Mouse (Mus musculus): ENCODE measurements at regions not wholly inside any gene's neighbourhood (a gene's known extent, or its start where the extent isn't known, plus 50 kb on each side); places are given as distances from the start of the nearest gene placed in this dataset.
A peak's percentile ranks its signal among the peaks of the same experiment; 100 is the strongest.

DNA sequence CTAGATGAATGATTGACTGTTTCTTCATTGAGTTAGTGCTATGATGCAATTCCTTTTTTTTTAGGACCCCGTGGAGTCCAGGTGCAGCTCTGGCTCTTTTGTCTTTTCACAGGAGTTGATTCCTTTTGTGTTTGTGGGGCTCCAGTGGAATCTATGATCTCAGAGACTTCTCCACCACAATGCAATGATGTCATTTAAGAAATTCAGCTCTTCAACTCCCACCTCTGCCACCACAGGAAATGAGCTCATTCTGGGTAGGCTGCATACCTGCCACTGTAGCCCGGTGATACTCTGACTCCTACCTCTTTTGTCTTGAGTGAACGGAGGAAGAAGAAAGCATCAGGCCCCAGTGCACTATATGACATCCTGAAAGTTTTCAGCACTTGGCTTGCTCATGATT, 173.8 kb downstream of the Slc30a10 start:
- no peak for DNase-seq

DNA sequence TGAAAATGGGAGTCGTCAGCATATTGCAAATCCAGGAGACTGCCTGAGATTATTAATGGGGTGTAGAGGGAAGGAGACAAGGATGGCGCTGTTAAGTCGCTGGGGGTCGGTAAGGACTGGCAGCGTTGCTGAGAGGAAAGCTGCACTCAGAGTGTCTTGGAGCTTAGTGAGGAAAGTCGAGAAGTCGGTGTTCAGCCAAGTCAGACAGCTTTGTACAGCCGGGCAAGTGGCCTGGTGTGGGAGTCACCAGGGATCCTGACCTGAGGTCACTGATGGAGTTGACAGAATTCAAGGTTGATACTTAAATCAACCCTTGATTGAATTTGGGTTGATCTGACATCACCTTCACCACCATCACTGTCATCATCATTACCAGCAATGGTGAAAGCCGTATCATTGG, 175.3 kb downstream of the Slc30a10 start:
- DNase-seq, result no peak

DNA sequence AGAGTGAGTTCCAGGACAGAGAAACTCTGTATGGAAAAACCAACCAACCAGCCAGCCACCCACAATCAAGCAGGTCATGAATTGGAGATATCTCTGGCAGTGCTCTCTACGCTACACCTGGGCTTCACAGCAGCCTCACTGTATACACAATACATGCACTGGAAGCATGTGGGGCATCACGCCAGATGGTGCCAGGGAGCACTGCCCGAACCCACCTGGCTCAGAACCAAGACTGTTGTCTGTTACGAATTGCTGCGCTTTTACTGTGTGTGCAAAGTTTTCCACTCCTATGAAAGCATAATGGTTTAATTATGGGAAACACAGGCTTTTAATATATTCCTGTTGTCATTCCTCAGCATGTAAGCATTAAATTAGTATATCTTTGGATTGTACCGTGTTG, 184.0 kb downstream of the Slc30a10 start:
- DNase-seq, result no peak

DNA sequence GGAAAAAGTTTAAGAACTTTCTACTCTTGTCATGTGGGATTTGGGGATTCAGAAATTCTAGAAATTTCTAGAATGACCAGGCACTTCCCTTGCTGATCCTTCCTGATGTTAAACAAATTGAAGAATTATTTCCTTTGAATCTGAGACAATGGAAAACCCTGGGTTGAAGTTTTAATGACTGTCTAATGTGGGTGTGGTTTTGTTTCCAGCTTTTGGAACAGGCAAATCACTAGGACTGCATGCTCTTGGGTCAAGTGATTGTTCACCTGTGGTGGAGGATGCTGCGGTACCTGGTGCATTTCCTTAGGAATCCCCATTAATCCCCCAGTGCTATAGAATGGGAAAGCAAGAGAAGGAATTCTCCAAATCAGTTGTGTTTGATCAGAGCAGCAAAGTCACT, 184.8 kb downstream of the Slc30a10 start:
- no peak for DNase-seq

DNA sequence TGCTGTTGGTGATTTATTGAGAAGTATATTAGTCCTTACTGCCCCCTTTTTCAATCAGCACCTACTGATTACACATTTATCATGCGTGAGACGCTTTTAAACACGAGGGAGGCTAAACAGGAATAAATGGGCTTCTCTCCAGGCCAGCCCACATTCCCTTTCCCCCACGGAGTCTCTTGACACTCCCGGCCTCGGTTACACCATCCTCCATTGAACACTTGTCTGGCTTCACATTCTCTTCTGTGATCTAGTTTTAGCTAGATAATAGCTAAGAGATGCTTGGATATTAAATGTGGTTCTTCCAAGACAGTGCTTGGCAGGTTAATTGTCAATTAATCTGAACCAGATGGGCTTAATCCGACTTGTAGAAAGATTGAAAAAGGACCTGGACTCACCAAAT, 189.4 kb downstream of the Slc30a10 start:
- no peak for DNase-seq

DNA sequence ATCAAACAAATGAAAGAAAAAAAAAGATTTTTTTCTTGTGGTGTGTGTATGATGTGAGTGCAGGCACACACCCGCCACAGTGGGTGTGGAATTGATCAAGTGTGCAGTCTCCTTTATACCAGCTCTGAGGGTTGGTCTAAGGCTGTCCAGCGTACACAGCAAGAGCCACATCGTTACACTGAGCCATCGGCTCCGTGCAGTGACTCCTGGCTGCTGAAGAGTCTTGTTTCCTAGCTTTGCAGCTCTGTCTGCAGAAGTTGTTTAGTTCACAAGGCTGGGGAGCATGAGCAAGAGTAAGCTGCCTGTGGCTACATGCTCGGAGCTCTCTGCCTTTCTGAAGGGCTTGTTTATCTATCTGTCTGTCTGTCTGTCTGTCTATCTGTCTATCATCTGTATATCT, 193.5 kb downstream of the Slc30a10 start:
- DNase-seq, result no peak

DNA sequence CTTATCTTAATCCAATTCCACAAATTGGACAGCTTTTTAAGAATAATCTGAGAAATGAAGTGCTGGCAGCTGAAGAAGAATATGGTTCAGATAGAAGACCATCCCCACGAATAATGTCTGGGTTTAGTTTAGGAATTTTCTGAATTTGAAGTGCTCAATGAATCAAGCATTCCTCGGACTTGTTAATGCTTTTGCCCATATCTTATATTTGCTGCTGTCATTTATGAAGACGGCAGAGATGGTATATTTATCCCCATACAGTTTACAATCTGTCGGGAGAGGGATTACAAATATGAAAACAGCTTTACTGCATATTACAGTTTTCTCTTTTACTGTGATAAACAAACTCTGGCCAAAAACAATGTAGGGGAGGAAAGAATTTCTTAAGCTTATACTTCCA, 194.3 kb downstream of the Slc30a10 start:
- no peak for DNase-seq

DNA sequence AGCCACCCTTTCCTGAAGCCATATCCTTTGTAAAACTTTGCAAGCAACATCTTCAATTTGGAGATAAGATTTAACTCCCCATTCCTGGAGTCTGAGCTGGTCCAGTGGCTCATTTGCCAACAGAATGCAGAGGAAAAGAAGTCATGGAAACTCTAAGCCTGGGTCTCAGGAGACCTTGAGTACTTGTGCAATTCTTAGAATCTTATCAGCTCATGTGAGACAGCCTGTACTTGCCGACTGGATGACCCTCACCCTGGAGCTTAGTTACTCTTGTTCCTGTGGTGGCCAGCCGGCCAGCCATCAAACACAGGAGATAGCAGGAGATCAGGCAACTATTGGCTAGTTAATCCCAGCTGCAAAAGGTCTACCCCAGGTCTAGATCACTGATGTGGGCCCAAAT, 196.3 kb downstream of the Slc30a10 start:
- DNase-seq, result no peak

DNA sequence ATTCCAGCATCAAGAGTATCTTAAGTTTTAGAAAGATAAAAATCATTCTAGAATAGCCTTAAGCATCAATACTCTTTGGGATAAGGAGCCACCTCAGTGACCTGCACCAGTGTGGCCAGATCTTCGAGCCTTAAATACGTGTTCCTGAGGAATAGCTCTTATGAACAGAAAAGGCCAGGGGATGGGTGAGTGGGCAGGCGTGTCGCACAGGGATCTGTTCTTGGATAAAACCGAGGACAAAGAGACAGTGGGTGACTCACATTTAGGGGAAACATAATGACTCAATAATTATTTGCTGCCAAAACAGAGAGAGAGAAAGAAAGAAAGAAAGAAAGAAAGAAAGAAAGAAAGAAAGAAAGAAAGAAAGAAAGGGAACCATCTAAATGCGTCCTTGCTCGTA, 200.4 kb downstream of the Slc30a10 start:
- no peak for DNase-seq

DNA sequence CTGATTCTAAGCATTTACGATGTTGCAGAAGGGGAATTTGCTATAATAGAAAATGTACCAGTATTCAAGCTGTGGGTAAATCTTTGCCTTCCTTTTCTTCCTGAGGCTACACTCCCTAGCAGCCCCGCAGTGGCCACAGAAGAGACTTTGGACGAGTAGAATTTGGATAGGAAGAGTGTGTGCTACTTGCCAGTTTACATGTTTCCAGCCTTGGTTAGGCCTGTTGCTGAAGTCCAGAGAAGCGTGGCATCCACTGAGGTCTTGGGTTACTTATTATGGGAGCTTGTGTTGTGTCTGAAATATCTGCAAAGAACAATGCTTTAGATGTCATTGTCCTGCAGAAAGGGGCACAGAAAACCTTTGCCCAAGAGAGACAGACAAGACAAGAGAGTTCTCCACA, 200.8 kb downstream of the Slc30a10 start:
- no peak for DNase-seq

DNA sequence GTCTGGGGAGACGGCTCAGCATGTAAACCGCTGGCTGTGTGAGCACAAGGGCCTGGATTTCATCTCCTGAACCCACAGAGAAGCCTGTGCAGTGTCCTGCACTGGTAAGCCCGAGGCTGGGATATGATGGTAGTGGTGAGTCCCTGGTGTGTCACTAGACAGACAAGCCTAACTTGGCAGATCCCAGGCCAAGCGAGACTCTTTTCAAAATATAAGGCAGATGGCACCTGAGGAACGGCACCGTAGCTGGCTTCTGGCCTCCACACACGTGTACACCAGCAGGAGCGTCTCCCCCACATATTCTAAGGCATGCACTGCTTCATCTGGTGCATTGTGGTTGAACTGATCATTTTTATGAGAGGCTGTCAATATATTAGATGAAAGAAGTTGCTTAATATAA, 202.6 kb downstream of the Slc30a10 start:
- DNase-seq, result no peak

DNA sequence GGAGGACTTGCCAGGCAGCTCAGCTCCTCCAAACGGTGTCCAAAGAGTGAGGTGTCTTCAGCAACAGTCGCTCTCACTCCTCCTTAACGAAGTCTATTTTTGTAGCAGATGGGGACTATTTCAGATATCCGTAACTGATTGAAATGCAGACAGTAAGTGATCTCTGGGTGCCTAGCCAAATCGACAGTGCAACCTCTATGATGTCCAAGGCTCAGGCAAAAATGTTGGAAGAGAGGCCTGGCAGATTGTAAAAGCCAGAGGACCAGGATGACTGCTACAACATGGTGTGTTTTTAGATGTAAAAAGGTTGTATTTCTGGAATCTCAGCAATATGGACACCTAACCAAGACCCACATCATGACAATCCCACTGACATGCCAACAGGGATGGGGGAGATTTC, 204.8 kb downstream of the Slc30a10 start:
- no peak for DNase-seq

DNA sequence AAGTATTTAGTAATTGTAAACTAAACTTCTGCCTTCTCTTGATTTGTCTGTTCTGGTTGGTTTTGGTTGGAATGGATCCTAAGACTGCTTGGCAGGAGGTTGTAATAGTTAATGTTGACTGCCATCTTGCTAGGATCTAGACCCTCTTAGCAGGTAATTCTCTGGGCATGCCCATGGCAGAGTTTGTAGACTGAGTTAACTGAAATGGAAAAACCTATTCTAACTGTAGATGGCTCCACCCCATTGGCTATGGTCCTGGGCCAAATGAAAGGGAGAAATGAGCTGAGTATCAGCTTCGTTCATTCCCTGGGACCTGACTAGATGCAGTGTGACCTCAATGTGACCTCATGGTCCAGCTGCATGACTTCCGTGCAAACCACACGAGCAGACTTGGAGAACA, 207.7 kb downstream of the Slc30a10 start:
- no peak for DNase-seq

DNA sequence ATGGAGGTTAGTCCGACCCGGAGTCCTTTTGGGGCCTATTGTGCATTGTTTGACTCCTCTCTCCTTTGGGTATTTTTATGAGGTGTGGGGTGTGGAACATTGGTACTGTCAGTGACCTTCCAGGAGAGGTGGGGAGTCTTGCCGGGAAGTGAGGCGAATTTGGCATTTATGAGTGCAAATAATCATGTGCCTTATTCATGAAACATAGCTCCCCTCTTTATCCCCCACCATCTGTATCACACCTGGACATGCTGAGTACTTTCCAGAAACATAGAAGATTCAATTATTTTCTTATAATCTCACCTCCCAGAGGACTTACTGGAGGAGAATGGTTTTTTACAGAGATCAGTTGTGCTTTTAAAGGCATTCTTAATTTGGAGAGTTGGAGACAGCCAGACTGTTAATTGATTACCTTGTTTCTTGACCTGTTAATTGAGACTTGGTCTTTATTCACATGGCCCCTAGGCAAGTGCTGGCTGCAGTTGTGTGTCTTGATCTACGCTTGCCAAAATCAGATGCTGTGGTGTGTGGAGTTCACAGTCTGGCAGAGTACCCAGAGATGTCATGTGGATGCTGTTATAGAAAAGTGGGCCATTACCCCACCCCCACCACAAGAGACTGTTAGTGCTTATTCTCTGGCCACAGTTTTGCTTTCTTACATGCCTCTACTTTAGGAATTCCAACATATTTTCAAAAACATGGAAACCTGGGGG, 215.5 kb downstream of the Slc30a10 start:
- DNase-seq, result no peak

DNA sequence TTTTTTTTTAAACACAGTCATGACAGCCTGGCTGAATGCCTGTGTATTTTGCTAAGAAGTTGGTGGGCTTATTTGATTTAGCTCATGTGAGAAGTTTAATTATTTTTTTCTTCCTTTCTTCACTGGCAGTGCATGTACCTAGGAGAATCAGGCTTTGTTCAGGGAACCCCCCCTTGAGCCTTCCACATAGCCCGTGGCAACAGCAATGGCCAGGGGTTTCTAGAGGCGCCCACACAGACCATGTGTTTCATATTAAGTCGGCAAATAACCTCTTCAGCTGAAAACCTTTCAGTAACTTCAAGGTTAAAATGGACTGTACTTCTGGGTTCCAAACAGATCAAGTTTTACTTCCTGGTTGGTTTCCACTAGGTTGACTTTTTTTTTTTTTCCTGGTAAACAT, 218.3 kb downstream of the Slc30a10 start:
- no peak for DNase-seq

DNA sequence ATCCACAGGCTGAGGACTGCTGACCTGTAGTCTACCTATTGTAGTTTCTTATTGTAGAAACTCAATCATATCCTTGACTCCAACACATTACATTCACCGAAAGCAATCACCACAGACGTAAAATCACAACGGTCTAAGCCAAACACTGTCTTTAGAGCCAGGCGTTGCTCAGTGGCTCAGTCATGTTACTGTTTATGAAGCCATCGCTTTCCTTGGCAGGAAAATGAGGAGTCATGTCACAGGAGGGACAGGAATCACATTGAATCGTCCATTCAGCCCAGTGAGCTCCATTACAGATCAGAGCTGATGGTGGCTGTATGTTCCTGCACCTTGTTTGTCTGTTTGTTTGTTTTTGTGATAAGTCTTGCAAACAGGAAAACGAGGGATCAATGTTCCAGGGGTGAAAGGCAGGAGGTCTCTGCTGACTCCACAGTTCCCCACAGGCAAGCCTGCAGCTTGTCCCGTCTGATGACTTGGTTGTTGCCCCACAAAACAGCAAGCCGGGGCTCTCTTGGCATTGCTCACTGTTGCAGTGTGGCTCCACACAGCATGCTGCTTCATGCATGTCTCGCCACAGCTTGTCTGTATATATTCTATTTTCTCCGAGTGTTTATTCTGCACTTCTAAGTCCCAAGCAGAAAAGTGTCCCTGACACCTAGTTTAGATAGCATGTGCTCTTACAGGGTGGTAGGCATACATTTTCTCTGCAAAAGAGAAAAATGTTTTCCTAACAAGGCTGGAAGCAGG, 221.2 kb downstream of the Slc30a10 start:
- DNase-seq, result no peak

DNA sequence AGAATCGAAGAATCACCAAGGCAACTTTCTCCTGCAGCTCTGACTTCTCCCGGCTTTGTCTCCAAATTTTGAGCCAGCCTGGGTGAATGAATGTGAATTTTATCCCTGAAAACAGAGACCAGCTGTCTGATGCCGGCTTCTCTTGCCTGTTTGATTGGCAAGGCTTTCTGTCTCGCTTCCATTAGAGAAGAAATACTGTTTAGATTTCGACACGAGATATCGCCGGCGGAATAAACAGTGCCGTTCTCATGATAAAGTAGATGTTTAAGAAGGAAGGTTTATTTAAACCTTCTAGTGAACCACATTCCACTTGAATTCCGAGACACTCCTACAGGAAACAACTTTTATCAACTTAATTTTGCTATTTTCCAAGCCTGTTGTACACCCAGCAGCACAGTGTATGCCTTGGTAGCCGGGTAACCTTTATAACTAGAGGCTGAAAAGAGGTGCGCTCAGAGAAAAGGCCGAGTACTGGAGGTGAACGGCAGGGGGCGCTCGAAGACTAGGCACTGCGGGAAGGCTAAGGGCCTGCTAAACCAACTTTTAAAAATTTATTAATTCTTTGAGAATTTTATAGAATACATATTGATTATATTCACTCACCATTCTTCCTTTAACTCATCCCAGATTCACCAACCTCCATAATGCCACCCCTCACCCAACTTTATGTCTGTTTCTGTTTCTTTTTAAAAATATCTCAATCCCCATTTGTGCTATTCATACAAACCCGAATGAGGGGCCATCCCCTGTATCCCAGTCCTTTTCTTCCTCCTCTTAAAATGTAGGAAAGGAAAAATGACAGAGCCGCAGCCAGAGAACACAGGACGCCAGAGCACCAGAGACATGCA, 227.2 kb downstream of the Slc30a10 start:
- DNase-seq, result peak; percentile 46

DNA sequence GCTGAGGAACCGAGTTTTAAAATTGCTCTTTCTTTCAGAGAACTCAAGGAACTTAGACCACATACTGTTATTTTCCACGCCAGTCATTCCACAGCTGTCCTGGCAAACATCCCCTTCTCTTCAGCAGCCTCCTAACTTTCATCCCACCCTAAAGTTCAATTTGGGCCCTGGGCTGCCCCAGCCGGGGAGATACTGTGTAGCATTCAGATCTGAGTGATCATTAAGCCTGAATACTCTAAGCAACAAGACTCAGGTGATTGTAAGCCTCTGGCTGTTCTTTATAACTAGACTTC, 227.8 kb downstream of the Slc30a10 start:
- DNase-seq, result no peak

DNA sequence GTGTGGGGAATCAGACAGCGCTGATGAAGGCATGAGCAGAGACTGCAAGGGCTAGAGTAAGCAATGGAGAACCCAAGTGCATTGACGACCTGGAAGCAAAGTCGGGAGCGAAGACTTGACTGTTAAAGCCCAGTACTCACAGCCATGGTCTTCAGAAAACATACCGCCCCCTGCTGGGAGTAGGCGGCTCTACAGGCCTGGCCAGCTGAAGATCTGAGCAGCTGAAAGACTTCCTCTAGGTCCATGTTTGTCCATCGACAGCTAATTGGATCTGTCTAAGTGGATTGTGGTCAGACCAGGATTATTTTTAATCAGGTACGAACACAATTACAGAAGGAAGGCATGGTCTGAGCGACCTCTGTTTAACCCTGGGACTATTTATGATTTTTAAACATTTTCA, 230.0 kb downstream of the Slc30a10 start:
- peak; percentile 12 for DNase-seq

DNA sequence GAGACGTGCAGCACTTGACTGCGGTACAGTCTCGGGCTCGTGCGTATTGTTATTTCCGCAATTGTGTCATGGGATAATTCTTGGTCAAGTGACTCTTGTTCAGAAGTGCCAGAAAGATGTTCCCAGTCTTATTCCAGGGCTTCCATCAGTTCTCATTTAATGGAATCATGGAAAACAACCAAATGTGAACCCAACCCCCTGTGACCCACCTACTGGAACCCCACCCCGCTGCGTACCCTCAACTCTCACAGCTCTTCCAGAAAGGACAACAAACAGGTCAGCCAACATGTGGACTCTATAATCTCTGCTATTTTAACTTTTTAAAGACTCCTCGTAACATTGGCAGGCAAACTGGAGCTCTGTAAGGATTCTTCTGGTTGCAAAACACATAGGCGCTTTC, 233.9 kb downstream of the Slc30a10 start:
- no peak for DNase-seq

DNA sequence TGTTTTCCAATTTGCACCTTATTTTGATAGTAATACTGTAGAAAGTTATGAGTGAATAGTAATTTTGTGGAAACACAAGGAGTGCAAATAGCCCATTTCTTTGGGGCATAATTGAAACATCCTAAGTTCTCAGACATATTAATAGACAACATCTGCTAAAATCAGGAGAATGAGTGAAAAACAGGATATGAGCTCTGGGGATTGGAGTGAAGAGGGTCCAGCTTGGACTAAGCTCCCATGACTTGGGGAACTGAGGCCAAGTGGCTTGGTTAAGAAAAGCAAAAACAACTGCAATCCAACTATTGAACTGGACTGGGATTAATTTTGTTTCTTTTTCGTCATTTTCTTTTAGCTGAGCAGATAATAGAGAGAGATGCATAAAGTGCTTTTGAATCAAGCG, 240.7 kb downstream of the Slc30a10 start:
- DNase-seq, result no peak

DNA sequence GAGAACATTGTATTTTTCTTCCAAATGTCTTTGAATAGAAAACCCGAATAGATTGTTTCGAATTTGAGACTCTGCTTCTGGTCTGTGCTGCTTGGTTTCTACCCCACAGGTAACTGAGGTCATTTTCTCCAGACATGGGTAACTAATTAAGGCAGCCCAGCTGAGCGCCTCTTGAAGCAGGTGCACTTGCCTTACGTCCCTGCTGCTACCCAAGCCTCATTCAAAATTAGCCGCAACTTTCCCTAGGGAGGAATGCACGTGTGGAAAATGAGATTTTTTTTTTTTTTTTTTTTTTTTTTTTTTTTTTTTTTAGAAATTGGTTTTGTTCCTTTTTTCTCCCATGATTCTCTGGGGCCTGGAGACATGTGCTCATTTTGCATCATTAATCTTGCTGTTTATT, 245.1 kb downstream of the Slc30a10 start:
- no peak for DNase-seq

DNA sequence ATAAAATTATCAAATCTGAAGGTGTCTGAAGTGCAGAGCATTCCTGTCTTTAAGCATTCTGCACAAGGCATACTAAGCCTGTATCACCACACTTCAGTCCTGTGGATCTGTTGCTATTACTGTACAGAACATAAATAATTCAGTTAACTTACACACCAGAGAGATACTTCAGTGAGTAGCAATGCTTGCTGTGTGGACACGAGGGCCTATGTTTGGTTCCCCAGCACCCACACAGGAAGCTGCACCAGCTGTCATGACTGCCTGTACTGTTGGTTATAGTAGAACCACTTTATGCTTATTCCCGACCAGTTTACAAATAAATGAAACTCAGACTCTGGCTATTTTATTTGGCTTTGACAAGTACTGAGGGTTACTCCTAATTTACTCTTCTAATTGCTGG, 271.7 kb downstream of the Slc30a10 start:
- DNase-seq, result no peak

DNA sequence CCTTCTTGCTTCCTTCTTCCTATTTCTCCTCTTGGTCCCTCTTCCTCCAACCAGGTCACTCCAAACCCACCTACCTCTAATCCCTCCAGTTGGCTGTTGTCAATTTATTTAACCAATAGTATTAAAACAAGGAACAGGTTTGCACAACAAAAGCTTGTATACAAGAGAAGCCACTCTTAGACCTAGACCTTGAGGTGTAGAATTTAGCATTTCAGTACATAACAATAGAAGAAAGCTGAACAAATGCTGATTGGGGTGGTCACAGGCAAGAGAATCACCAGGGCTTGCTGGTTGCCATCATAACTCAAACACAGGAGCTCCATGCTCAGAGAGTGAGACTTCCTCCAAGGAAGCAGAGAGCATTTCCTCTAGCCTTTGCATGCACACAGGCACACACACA, 272.2 kb downstream of the Slc30a10 start:
- no peak for DNase-seq

Measured in thymus, postnatal 14 days (tissue).